In the genomic region with DNA sequence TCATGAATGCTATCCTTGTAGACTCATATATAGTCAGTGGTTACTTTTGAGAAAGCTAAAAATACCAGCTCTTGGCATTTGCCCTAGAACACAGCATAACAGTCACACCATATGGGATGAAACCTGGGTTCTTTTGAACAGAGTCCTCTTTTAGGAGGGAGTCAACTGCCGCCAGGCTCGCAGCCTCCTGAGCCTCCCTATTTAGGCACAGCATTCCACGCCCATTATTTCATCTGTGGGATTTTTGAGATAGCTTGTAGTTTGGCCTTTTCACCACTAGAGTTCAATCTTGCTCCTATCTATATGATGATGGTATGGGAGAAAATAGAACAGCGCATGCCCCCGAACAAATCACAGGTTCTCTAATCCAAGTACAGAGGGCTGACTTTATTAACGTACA, we compare ENCODE assay signal across 11 mouse cellular contexts.
DNase-seq lines count a peak whose midpoint lies in the region; ATAC-seq and TF ChIP-seq lines count a peak whose summit lies in the region.
"Had no signal": no experiment of that assay in that cellular context is flagged by ENCODE, and none has a peak within 500 bp of the region (broad histone marks: within the 10 kb centered on the region; RNA-seq: fewer than 3 reads in every experiment).

No protein-coding gene starts in this region.

- TF ChIP-seq POLR2A in brain, embryonic 14.5 days (IDR thresholded peaks at IDR 0.05; ENCODE audit: borderline replicate concordance, extremely low read depth, insufficient read depth, insufficient read length, poor library complexity, severe bottlenecking), result no peak

- 44% methylated on average over 6 of the region's 6 CpGs for WGBS in limb, embryonic 13.5 days
- WGBS in limb, embryonic 10.5 days, result 58% methylated on average over 6 of the region's 6 CpGs

- peak; percentile 64; the same call in 1 of the 2 replicates for ATAC-seq in limb, embryonic 13.5 days (ENCODE audit: low FRiP score, low read depth)
- ATAC-seq in megakaryocyte, adult 5-6 weeks (ENCODE audit: poor library complexity, severe bottlenecking), result no peak

- H3K9ac ChIP-seq in limb, embryonic 13.5 days, result no peak overlapping the region
- H3K9ac ChIP-seq: neural tube, embryonic 13.5 days had no signal

- no peak overlapping the region for H3K4me3 ChIP-seq in limb, embryonic 13.5 days
- H3K4me3 ChIP-seq in limb, embryonic 10.5 days, result no peak overlapping the region
- H3K4me3 ChIP-seq: neural tube, embryonic 13.5 days had no signal

- peaks cover 8% of the 10 kb centered on the region for H3K27me3 ChIP-seq in limb, embryonic 13.5 days
- H3K27me3 ChIP-seq in limb, embryonic 10.5 days (ENCODE audit: low read depth, poor library complexity, severe bottlenecking), result peaks cover 9% of the 10 kb centered on the region
- H3K27me3 ChIP-seq: neural tube, embryonic 13.5 days had no signal

- H3K4me2 ChIP-seq in limb, embryonic 13.5 days (replicated peaks), result no peak overlapping the region
- H3K4me2 ChIP-seq: heart, embryonic 11.5 days; liver, embryonic 11.5 days; neural tube, embryonic 13.5 days had no signal

- no peak overlapping the region for H3K27ac ChIP-seq in limb, embryonic 13.5 days
- H3K27ac ChIP-seq in limb, embryonic 10.5 days, result no peak overlapping the region
- H3K27ac ChIP-seq: neural tube, embryonic 13.5 days had no signal

- no peaks in the 10 kb centered on the region for H3K9me3 ChIP-seq in limb, embryonic 13.5 days
- H3K9me3 ChIP-seq in limb, embryonic 10.5 days (replicated peaks), result no peaks in the 10 kb centered on the region
- H3K9me3 ChIP-seq: neural tube, embryonic 13.5 days had no signal

- intact Hi-C loops in heart, postnatal 36 days (cut with DNase I), result no loop called here

- no peaks in the 10 kb centered on the region for H3K4me1 ChIP-seq in limb, embryonic 13.5 days
- H3K4me1 ChIP-seq in limb, embryonic 10.5 days, result no peaks in the 10 kb centered on the region
- H3K4me1 ChIP-seq: neural tube, embryonic 13.5 days had no signal

- no peak for DNase-seq in limb, embryonic 10.5 days (ENCODE audit: low spot score)
- peak; percentile 63 for DNase-seq in brain, embryonic 14.5 days (ENCODE audit: low read depth)
- DNase-seq in frontal cortex, postnatal 14 days (ENCODE audit: low spot score in 2 of 2), result peak; percentile 39 to 50
- DNase-seq in right cerebral cortex, adult 2 months (ENCODE audit: low spot score in 2 of 2), result peak; percentile 53 to 71
- no peak for DNase-seq in ovary, postnatal 10 days (ENCODE audit: low spot score)
- no peak for DNase-seq in heart, postnatal 36 days

- TF ChIP-seq CTCF in brain, embryonic 14.5 days (IDR thresholded peaks at IDR 0.05; ENCODE audit: borderline replicate concordance, extremely low read depth, insufficient read depth, insufficient read length), result peak; percentile 38; the same call in 1 of the 2 replicates

- no peaks in the 10 kb centered on the region for H3K36me3 ChIP-seq in limb, embryonic 13.5 days
- H3K36me3 ChIP-seq in limb, embryonic 10.5 days, result no peaks in the 10 kb centered on the region
- H3K36me3 ChIP-seq: neural tube, embryonic 13.5 days had no signal

Comparison
In these comparisons a context has a peak if more than half of its experiments do, and no peak if none do; other contexts are left out.
1. DNase-seq: peak in brain, embryonic 14.5 days (single experiment), frontal cortex, postnatal 14 days (2 of 2) and right cerebral cortex, adult 2 months (2 of 2); none in limb, embryonic 10.5 days (single experiment), ovary, postnatal 10 days (single experiment) and heart, postnatal 36 days (0 of 2).